Mouse (Mus musculus) megakaryocyte, adult 5-6 weeks (primary cell): ENCODE measurements at regions not wholly inside any gene's neighbourhood (a gene's known extent, or its start where the extent isn't known, plus 50 kb on each side); places are given as distances from the start of the nearest gene placed in this dataset.

Source experiments
- ATAC-seq: 2 replicates; pipeline ENCODE4 v1.8.0; 2016; ENCODE audit warnings: mild to moderate bottlenecking, inconsistent platforms; ENCODE audit not compliant: poor library complexity, severe bottlenecking

- peak; percentile 51; the same call in 1 of the 2 replicates for ATAC-seq
These were observed 88.1 kb upstream of the Usp51 start for GRCm38 (mm10) chrX:152918212-152918611.

GRCm38 (mm10) chrX:152926991-152927390 is 79.3 kb upstream of the Usp51 start:
- no peak for ATAC-seq

DNA sequence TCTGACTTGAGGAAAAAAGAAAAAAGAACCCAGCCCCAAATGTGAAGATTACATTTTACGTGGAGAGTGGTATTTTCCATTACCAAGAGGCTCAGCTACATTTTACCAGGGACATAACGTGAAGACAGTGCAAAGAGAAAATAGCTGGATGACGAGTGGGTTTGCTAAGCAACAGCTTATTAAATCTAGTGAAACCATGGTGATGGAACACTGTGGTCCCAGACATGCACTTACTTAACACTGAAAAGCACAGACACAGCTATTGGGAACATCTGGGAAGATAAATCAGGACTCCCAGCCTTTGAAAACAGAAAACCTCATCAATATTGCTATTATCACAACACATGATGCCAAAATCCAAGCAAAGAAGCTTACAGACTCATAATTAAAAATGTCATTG is 60.1 kb upstream of the Usp51 start:
- no peak for ATAC-seq
